ENCODE assay signal across 19 mouse cellular contexts in genomic region chr2:134641372-134641771, GRCm38 (mm10). TPM values are rescaled to one million over a fixed set of nuclear protein-coding genes. Genes with fewer than 3 reads are reported as not detected.
DNase-seq lines count a peak whose midpoint lies in the region; ATAC-seq and TF ChIP-seq lines count a peak whose summit lies in the region.
"Had no signal": no experiment of that assay in that cellular context is flagged by ENCODE, and none has a peak within 500 bp of the region (broad histone marks: within the 10 kb centered on the region; RNA-seq: fewer than 3 reads in every experiment).

No protein-coding gene starts in this region.

- H3K27me3 ChIP-seq in MEL (ENCODE audit: control insufficient read depth in 1 of 2, insufficient read depth in 2 of 2, low read length in 2 of 2) = no peaks in the 10 kb centered on the region
- no peaks in the 10 kb centered on the region for H3K27me3 ChIP-seq in midbrain, postnatal 0 days (ENCODE audit: insufficient read depth, low read length)

- peak overlapping the region; percentile 30 for H3K4me3 ChIP-seq in layer of hippocampus, adult 2 months
- H3K4me3 ChIP-seq in MEL (ENCODE audit: control insufficient read depth in 1 of 2, insufficient read depth in 1 of 2, low read depth in 2 of 2, low read length in 2 of 2) = no peak overlapping the region
- H3K4me3 ChIP-seq in midbrain, postnatal 0 days (ENCODE audit: low read depth, low read length) = no peak overlapping the region
- H3K4me3 ChIP-seq: embryonic facial prominence, embryonic 10.5 days had no signal

- TF ChIP-seq EP300 in MEL (IDR thresholded peaks at IDR 0.05; ENCODE audit: low read depth in 1 of 2, low read length in 2 of 2) = no peak

- peaks cover 3 to 19% of the 10 kb centered on the region in 2 experiments for H3K36me3 ChIP-seq in MEL (ENCODE audit: control insufficient read depth in 1 of 2, insufficient read depth in 2 of 2, low read length in 2 of 2)
- peaks cover under 1% of the 10 kb centered on the region; the same call in 1 of the 2 replicates for H3K36me3 ChIP-seq in midbrain, postnatal 0 days (ENCODE audit: insufficient read depth, low read length)

- no peak for TF ChIP-seq RAD21 in MEL (IDR thresholded peaks at IDR 0.05; ENCODE audit: low read depth, low read length)

- no peak overlapping the region for H3K27ac ChIP-seq in layer of hippocampus, adult 2 months
- no peak overlapping the region for H3K27ac ChIP-seq in MEL (ENCODE audit: control insufficient read depth, low read depth, low read length)
- no peak overlapping the region for H3K27ac ChIP-seq in midbrain, postnatal 0 days (ENCODE audit: low read depth, low read length)
- H3K27ac ChIP-seq: embryonic facial prominence, embryonic 10.5 days had no signal

- peaks cover 5% of the 10 kb centered on the region; the same call in 1 of the 2 replicates for H3K79me2 ChIP-seq in MEL (ENCODE audit: control insufficient read depth, insufficient read depth, low read length, poor library complexity)

- 91% methylated on average over 5 of the region's 5 CpGs for WGBS in midbrain, postnatal 0 days

- H3K9me3 ChIP-seq in MEL (replicated peaks; ENCODE audit: insufficient read depth, low read length) = no peaks in the 10 kb centered on the region
- H3K9me3 ChIP-seq in midbrain, postnatal 0 days (ENCODE audit: low read length) = no peaks in the 10 kb centered on the region
- H3K9me3 ChIP-seq: embryonic facial prominence, embryonic 10.5 days had no signal

- DNase-seq in layer of hippocampus, adult 2 months (ENCODE audit: low spot score in 2 of 2) = no peak
- no peak for DNase-seq in layer of hippocampus, postnatal 36 days
- DNase-seq in A20 (ENCODE audit: low read depth, low spot score) (peak; percentile 6), MEL (ENCODE audit: low read depth, low spot score) (no peak)
- no peak for DNase-seq in midbrain, postnatal 0 days (ENCODE audit: low spot score)
- no peak for DNase-seq in spleen, adult 18-20 months
- DNase-seq in urinary bladder, postnatal 10 days (ENCODE audit: low spot score) = no peak
- DNase-seq: adrenal gland, postnatal 10 days; cerebellum, adult 11-12 months; cerebellum, postnatal 36 days; gastrocnemius, postnatal 10 days; heart, adult 18-20 months; kidney, adult 2 months; kidney, postnatal 25 days; layer of hippocampus, adult 9-11 months; lung, adult 2 months; lung, postnatal 36 days; thymus, adult 18-20 months had no signal

- ATAC-seq in midbrain, postnatal 0 days (ENCODE audit: low FRiP score) = no peak

- H3K4me1 ChIP-seq in MEL (ENCODE audit: control insufficient read depth in 1 of 2, insufficient read depth in 2 of 2, low read length in 2 of 2) = peaks cover 6 to 15% of the 10 kb centered on the region in 2 experiments
- peaks cover 14% of the 10 kb centered on the region for H3K4me1 ChIP-seq in midbrain, postnatal 0 days (ENCODE audit: insufficient read depth, low read length)

- H3K9ac ChIP-seq in MEL (ENCODE audit: control insufficient read depth, low read depth, low read length, poor library complexity, severe bottlenecking) = no peak overlapping the region
- H3K9ac ChIP-seq in midbrain, postnatal 0 days (replicated peaks; ENCODE audit: low read length, poor library complexity, severe bottlenecking) = no peak overlapping the region

- TF ChIP-seq POLR2A in MEL (IDR thresholded peaks at IDR 0.05; ENCODE audit: control insufficient read depth in 1 of 2, insufficient read depth in 1 of 2, low read depth in 1 of 2, low read length in 2 of 2, poor library complexity in 1 of 2) = no peak

- no peak for TF ChIP-seq CTCF in layer of hippocampus, adult 2 months (conservative IDR thresholded peaks at IDR 0.05)
- no peak for TF ChIP-seq CTCF in MEL (IDR thresholded peaks at IDR 0.05 in 2 of 3, conservative IDR thresholded peaks at IDR 0.05 in 1 of 3; ENCODE audit: control insufficient read depth in 1 of 3, insufficient read depth in 1 of 3, low read depth in 2 of 3, low read length in 3 of 3, poor library complexity in 1 of 3, severe bottlenecking in 1 of 3)
- no peak for TF ChIP-seq CTCF in midbrain, postnatal 0 days (IDR thresholded peaks at IDR 0.05)

- H3K4me2 ChIP-seq in midbrain, postnatal 0 days (ENCODE audit: low read depth, low read length, poor library complexity, severe bottlenecking) = peak overlapping the region; percentile 55

TF ChIP-seq in MEL, 35 proteins besides CTCF, POLR2A, EP300 and RAD21:
- no peak for TF ChIP-seq ZKSCAN1 (IDR thresholded peaks at IDR 0.05; ENCODE audit: low read depth, low read length)
- TF ChIP-seq ZNF384 (IDR thresholded peaks at IDR 0.05; ENCODE audit: low read depth, low read length) = peak; percentile 57
TF ChIP-seq in MEL: peak in this region for 1.

RNA-seq across cellular contexts. Expression of gene Tmx4, which starts 2.6 kb away (rescaled TPM):
- 100 to 1,000 TPM; 155 to 167 TPM for total RNA-seq in layer of hippocampus, adult 2 months (2021)
- total RNA-seq in layer of hippocampus, postnatal 36 days (2021) = 100 to 1,000 TPM; 156 to 164 TPM
- 9.4 and 9.5 TPM in 2 replicates for total RNA-seq in MEL (2012; rRNA removed)
- polyA plus RNA-seq in MEL (2012; ENCODE audit: insufficient read depth in 1 of 2, insufficient read length in 2 of 2, low read depth in 1 of 2, low replicate concordance in 2 of 2, missing spikeins in 1 of 2) = 1 to 10 TPM in 1 of 2 experiments, not detected in 1; 8.3 TPM
- 153 and 192 TPM in 2 replicates for total RNA-seq in midbrain, postnatal 0 days (2014; rRNA removed)
- 99.4 and 110 TPM in 2 replicates for polyA plus RNA-seq in midbrain, postnatal 0 days (2015; fragmentation: Nextera tagmentation; extraction: Ambion mirVana)

Comparison
In these comparisons a context has a peak if more than half of its experiments do, and no peak if none do; other contexts are left out.
1. RNA of gene Tmx4, which starts 2.6 kb away (total RNA-seq): 155 to 167 TPM in layer of hippocampus, adult 2 months, 156 to 164 TPM in layer of hippocampus, postnatal 36 days and 153 to 192 TPM in midbrain, postnatal 0 days; 9.4 to 9.5 TPM in MEL; every median in the first group is over 10 times any median in the second.